Mouse (Mus musculus) embryo, embryonic 10.5 days (tissue): ENCODE results near the gene Ugt1a10.
"Not testable (repeated sequence)": the region's sequence is repeated elsewhere in the genome, so short reads cannot be mapped to it uniquely, and the experiment has no call there.

Experiments used
- DNase-seq: peaks from one replicate; pipeline ENCODE4 v3.0.0-alpha.2; 2015; ENCODE audit warnings: low spot score

Gene Ugt1a10

DNA sequence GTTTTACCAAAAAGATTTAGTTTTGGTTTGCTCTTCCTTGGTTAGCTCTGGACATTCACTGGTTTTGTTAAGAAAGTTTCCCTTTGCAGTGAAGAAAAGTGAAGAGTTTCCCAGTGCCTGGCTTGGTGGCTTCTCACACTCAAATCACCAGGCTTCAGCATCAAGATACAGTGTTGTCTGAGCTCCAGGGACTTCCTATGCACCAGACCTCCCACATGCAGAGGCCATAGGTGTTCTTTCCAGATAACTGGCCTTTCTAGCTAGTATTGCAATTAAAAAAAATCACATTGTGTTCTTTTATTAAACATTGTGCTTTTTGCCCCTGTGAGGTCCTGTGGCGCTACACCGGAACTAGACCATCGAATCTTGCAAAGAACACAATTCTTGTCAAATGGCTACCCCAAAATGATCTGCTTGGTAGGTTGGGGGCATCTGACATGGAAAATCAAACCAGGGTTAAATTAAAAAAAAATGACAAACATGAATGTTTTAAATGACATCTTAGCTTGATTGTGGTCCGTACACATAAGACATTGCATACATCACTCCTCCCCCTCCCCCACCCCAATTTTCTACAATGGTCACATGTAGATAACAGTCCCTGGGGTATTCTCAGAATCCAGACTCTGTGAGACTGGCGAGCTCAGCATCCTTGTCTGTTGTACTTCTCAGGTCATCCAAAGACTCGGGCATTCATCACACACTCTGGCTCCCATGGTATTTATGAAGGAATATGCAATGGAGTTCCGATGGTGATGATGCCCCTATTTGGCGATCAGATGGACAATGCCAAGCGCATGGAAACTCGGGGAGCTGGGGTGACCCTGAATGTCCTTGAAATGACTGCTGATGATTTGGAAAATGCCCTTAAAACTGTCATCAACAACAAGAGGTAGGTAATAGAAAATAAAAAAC, 160.5 kb downstream of the Ugt1a10 start:
- DNase-seq = peak; percentile 14

DNA sequence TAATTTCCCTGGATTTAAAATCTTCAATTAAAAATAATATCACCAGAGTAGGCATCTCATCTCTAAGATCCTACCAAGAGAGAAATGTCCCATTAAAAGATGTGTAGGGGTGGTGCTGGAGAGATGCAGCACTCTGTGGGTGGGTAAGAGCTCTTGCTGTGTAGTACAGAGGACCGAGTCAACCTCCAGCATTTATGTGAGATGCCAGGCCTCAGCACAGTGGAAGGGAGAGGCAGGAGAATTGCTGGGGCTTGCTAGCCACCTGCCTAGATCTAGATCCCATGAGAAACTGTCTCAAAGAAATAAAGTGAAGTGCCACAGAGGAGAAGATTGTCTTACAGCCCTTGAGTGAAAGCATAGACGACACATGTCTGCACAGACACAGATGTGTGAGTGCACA, 161.4 kb downstream of the Ugt1a10 start:
- DNase-seq = peak; percentile 4

DNA sequence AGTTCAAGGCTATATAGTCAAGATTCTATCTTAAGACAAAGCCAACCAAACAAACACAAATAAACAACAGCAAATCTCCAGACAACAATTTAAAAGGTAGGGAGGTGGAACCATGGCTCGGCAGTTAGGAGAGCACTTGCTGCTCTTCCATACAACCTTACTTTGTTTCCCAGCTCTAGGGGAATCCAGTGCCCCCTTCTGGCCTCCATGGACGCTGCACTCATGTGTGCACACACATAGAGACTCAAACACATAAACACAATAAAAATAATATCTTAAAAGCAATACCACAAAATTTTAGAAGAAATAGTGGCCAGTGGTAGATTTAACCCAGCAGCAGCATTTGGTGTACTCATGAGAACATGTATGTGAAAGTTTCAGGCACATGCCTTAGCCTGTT, 162.0 kb downstream of the Ugt1a10 start:
- DNase-seq = peak; percentile 7

DNA sequence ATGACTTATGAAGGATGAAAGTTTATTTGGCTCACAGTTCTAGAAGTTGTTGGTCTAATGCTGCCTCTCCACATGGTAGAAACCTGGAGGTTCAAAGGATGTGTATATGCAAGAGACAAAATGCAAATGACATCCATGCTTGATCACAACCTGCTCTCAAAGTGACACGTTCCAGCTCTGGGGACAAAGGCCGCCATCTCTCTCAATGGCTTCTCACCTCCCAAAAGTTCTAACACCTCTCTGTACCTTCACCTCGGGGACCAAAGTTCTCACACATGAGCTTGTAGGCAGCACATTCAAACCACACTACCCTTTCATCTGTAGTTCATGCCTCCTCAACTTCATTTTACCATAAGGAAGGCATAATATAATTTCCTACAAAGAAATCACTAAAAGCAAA, 162.4 kb downstream of the Ugt1a10 start:
- DNase-seq = peak; percentile 19

DNA sequence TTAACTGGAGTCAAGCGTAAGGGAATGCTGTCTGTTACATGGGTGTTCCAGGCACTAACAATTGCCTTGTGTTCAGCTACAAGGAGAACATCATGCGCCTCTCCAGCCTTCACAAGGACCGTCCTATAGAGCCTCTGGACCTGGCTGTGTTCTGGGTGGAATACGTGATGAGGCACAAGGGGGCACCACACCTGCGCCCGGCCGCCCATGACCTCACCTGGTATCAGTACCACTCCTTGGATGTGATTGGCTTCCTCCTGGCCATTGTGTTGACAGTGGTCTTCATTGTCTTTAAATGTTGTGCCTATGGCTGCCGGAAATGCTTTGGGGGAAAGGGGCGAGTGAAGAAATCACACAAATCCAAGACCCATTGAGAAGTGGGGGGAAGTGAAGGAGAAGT, 162.9 kb downstream of the Ugt1a10 start:
- DNase-seq = peak; percentile 12

DNA sequence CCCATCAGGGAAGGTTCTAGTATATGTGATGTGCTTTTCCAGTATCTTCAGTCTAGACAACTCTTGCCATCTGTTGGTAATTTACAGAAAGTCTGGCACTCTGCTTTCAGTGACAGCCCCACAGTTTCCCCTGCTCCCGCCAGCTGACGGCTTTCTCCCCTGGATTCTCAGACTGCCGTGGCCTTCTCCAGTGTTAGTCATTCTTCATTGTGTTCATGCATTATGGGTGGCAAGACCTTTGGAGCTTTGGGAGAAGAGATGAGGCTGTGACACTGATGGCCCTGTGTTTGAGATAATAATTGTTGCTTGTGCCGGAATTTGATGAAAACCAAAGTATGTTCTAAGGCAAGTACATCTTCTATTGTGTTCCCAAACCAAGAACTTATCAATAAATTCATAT, 163.4 kb downstream of the Ugt1a10 start:
- no peak for DNase-seq

DNA sequence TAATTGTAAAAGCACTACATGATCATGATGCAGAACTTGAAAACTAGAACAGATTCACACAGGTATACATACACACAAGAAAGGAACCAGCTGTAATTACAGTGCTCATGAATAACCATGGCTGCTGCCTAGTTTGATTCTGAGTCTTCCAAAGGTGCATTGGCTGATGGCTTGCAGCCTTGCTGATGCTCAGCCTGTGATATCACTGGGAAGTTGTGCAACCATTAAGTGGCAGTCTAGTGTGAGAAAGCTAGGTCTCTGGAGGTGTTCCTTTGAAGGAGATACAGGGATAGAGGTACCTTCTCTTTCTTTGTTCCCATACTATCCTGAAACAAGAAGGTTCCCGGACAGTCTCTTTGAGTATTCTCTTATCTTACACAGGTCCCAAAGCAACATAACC, 163.9 kb downstream of the Ugt1a10 start:
- DNase-seq = no peak

DNA sequence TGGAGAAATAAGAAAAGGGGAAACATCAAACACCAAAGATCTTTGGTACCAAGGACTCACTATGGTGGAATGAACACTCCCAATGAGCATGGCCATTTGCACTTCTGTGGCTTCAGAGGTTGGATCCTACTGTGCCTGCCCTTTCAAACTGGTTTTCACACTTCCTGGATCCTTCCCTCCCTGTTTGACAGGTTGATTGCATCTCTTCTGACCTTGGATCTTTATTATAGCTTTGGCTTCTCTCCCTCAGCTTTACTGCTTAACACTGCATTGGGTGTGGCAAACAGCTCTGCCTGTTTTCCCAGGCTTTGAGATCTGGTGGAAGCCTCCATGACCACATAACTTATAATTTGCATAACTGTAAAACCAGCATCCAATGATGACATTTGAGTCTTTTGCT, 165.1 kb downstream of the Ugt1a10 start:
- DNase-seq = no peak

DNA sequence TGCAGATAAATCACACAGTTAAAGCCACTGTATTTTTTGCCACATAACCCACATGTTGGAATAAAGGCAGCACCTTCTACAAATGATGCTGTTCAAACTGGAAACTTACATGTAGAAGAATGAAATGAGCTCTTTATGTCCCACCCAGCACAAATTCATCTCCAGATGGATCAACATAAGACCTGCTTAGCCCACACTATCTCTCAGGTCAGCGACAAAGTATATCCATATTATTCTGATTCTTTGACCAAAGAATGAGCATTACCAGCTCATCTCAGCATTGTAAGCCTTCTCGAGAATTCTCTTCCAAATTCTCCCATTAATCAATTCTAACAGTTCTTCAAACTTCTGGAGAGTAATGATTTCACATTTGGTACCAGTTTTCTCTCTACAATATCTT, 167.0 kb downstream of the Ugt1a10 start:
- no peak for DNase-seq

DNA sequence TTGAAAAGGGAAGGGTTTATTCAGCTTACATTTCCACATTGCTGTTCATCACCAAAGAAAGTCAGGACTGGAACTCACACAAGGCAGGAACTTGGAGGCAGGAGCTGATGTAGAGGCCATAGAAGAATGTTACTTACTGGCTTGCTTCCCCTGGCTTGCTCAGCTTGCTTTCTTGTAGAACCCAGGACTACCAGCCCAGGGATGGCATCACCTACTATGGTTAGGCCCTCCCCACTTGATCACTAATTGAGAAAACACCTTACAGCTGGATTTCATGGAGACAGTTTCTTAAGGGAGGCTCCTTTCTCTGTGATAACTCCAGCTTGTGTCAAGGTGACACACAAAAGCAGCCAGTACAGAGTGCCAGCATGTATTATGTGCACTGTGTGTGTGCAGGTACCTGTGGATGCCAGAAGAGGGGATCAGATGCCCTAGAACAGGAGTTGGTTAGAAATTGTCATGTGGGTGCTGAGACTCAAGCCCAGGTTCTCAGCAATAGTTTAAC, 167.9 kb downstream of the Ugt1a10 start:
- not testable (repeated sequence) for DNase-seq

DNA sequence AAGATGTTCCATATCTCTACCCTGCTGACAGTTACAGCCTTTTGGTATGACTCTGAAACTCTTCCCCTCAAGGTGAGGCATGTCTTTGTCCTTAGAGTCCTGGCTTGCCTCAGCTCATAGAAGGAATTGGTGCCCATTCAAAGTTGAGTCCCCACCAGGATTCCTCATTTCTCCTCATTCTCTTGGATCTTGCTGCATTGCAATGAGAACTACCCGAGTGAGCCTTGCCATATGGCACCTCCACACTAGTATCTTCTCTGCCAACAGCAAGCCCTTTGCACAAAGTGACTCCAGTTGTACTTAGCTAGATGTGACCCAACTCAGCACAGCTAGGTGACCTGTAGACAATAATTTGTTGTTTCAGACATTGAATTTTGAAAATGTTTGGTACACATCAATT, 168.4 kb downstream of the Ugt1a10 start:
- no peak for DNase-seq

DNA sequence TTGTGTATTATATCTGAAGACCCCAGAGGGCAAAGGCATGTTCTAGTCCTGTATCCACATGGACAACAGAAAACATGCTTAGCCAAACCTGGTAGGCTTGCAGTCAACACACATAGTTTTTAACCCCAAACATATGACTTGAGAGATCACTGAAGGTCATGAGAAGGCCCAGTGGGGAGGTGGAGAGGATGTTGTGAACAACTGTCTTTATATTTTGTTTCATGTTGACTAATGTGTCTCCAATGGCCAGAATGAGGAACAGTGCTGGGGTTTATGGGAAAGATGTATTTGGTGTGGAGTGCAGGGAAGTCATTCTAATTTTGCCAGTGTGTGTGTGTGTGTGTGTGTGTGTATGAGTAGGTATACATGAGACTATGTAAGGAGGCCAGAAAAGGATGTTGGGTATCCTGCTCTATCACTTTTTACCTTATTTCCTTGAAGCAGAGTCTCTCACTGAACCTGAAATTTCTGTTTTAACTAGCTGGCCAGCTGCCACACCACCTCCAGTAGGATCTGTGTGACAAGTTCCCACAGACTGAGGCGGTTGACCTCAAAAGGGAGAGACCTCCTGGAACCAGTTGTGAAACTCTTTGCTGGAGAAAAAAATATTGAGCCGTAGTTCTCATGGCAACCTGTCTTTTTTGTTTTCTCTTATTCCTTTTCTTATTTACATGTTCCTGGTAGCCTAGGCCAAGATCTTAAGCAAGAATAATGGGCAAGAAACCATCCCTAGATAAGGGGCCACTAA, 169.0 kb downstream of the Ugt1a10 start:
- DNase-seq = no peak

DNA sequence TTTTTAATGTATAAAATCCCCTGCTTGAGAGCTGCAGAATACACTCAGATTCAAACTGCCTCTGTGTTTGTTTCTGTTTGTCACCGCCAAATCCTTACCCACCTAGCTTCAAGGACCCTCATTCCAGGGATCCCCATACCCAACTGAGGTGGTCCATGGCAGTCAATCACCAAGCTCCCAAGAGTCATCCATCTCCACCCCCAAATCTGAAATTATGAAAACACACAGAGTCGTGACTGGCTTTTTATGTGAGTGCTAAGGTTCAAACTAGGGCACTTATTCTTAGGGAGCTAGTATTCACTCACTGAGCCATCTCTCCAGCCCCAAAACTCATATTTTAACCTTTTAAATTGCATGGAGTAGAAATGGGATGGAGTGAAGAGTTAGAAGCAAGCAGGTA, 170.1 kb downstream of the Ugt1a10 start:
- not testable (repeated sequence) for DNase-seq

DNA sequence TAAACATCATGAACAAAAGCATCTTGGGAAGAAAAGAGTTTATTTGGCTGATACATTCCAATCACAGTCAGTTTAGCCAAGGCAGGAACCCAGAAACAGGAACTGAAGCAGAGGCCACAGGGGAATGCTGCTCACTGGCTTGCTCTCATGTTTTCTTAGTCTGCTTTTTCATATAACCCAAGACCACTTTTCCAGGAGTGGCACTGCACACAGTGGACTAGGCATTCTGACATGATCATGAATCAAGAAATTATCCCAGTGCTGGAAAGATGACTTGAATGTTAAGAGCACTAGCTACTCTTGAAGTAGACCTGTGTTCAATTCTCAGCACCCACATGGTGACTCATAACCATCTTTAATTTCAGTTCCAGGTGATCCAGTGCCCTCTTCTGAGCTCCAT, 170.6 kb downstream of the Ugt1a10 start:
- no peak for DNase-seq

DNA sequence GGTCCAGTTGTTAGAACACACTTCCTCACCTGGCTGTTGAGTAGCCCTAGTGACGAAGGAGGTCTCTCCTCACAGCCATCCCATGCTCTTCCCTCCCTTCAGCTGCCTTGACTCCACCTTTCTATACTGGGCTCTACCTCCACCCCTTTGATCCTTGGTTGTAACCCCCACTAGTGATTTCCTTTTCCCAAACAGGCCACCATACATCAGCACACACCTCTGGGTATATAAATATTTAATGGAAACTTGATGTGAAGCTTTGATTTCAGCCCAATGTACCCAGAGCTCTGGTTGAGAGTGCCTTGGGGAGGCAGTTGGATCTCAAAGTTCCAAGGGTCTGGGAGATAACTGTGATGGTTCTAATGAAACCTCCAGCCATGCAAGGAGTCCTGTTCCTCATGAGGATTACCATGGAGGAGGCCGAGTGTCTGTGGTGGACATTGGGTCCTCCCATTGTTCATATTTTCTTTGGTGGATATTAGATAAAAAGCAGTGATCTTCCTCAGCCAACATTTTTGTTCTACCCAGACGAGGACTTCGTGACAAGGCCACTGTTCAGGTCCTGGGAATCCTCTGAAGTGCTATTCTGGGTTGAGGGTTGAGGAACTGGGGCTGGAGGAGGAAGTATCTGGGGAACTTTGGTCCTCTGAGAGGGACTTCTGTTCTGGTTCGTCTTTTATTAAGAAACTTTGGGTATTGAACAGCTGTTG, 171.6 kb downstream of the Ugt1a10 start, which contains the start of gene Mroh2a:
TSS of gene Mroh2a (plus strand) at position 317 of the 710 bp plus-strand sequence.
- no peak for DNase-seq

DNA sequence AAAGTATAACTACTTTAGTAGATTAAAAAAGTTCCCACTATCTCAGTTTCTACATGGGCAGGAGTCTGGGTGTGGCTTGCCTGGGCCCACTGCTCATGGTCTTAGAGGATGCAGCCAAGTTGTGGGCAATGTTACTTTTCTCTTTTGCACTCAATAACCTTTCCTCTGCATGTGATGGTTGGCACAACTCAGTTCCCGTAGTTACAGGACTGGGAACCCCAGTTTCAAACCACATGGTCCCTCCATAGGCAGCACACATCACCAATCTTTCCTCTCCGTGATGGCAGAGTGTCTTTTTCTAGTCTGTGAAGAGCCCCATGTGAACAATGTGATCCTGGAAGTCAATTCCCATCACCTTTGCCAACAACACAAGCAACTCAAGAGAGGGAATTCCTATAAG, 172.3 kb downstream of the Ugt1a10 start:
- no peak for DNase-seq

DNA sequence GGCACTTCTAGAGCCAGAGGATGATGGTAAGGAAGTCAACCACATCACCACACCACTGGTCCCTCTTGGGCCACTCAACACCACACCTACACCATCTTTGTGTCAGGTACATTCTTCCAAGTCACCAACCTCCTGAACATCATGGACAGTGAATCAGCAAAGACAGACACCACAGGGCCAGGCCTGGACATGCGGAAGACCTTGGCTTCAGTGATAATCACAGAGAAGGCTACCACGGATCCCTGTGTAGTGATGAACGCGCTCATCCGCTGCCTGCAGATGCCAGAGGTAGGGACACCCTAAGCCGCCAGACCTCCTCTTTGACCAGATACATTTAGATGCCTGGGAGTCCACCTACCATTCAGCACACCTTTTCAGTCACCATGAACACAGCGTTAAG, 172.9 kb downstream of the Ugt1a10 start:
- DNase-seq = no peak

DNA sequence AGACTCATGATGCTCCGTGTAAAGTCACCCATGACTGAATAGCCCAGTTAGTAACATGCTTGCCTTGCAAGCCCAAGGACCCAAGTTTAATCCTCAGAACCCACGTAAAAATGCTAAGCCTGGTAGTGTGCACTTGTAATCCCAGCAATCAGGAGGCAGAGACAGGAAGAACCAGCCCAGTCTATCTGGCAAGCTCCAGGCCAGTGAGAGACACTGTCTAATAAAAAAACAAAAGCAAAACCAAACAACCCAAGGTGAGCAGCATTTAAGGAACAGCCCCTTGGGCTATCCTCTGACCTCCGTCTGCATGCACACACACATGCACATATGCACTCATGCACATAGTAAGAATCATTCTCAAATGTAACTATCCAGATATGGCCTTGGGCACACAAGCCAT, 174.4 kb downstream of the Ugt1a10 start:
- no peak for DNase-seq

DNA sequence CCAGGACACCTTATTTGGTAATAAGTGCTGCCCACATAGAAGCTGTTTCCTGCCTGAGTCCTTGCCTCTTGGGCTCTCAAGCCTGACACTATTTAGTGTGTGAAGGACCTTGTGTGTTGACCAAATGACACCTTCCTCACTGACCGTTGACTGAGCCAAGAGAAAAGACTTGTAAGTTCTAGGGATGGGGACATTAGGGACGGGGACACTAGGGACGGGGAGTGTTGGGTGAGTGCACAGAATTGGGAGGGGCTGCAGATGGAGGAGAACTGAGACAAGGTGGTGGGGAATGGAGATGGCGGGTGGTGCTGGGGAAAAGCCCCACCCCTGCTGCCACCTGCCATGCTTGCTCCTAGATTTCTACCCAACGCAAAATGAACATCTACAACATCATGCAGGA, 174.8 kb downstream of the Ugt1a10 start:
- no peak for DNase-seq

DNA sequence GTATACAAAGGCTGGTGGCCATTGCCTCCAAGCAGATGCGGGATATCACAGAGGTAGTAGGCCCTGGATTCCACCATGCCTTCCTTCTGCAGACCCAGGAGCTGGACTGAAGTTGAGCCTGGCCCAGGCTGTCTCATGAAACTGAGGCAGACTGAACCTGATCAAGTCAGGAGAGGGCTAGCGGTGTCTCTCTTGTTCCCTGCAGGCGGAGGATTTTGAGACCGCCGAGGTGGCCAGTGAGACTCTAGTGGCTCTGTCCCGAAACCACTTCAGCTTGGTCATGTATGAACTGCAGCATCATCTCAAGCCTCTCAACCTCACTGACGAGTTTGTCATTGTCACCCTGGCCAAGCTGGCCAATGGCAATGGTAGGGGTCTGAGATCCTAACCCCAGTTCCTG, 175.2 kb downstream of the Ugt1a10 start:
- no peak for DNase-seq

DNA sequence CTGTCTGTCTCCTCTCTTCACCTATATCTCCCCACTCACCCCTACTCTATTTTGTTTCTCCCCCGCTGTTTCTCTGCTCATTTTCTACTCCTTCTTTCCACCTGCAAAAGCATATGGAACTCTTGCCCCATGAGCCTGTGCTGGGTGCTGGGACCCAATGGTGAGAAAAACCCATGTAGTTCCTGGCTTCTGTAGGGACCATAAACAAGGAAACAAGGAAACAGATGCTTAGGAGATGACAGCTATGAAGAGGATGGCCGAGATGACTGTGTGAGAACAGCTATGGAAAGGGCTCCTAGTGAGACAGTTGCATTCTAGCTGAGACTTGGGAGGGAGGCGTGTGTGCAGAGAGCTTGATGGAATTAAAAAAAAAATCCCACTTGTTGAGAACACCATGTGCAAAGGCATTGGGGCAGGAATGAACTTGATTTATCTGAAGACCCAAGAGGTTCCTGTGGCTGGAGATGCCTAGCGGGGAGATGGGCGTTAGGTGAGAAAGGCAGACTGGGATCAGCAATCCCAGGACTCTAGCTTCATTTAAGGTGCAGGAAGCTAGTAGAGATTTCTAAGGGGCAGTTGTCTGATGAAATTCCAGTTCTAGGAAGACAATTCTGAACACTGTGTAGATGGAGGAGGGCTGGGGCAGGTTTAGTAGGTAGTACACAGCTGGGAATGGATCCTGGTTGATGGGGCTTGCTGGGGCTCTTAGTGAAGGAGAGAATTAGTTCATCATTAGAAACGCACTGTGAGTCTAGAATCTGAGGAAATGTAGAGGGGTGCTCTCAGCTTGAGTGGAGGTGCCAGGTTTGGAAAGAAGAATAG, 176.0 kb downstream of the Ugt1a10 start:
- DNase-seq = no peak
